Mouse (Mus musculus) c-Kit-positive CD71-positive TER-119-negative erythroid progenitor cells, embryonic 14.5 days (primary cell): Measurements from ENCODE around the gene Phykpl.
A peak's percentile ranks its signal among the peaks of the same experiment; 100 is the strongest.

Experiments
- DNase-seq: peaks from one replicate; pipeline ENCODE4 v3.0.0-alpha.2; 2013; ENCODE audit warnings: low read depth

Phykpl gene

DNA sequence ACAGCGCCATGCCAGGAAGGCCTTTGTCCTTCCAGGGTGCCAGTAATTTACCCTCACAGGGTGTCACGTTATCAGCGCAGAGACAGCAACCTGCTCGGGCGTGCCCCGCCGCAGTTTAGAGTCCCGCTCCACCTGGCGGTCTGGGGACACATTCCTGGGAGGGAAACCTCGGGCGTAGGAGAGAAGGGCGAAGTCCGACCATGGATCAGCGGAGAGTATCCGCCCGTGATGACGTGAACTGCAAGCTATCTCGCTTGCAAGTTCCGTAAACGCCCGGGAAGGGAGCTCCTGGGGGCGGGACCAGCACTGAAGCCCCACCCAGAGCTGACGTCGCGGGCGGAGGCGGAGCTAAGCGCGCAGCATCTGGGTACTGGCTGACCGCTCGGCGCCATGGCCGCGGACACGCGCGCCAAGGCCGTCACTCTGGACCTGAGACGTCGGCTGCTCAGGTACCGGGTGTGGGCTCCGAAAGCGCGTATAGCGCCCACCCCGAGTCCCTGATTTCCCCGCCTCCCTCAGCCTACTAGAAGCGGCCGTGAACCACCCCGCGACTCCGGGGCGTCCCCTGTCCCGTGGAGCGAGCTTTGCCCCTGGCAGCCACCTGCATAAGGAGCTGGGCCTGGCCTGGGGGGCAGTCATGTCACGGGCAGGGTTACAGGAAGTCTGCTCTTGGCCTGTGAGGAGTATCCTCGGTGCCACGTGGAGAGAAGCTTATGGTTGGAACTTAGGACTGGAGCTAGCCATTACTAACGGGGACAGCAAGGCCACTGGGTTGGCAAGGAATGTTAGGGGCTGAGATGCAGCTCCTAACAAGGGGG lies at the start of gene Phykpl:
Gene Phykpl (plus strand): TSS at position 327 of the 818 bp plus-strand sequence.
- peak; percentile 92 for DNase-seq

DNA sequence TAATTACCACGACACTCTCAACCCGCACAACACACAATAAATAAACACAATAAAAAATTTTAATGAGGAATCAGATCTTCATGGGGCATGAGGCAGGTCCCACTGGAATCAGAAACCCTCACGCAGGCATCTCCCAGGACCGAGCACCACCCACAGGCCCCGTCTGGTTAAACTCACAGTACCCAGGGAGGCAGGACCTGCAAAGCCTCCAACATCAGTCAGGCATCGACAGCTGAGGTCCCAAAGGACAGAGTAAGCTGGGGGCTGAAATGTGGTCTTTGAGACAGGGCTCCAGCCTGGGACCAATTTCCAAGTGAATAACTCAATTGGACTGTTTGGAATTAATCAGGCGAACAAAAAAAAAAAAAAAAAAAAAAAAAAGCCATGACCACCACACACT lies 46.2 kb upstream of the Phykpl start:
- DNase-seq, result no peak

DNA sequence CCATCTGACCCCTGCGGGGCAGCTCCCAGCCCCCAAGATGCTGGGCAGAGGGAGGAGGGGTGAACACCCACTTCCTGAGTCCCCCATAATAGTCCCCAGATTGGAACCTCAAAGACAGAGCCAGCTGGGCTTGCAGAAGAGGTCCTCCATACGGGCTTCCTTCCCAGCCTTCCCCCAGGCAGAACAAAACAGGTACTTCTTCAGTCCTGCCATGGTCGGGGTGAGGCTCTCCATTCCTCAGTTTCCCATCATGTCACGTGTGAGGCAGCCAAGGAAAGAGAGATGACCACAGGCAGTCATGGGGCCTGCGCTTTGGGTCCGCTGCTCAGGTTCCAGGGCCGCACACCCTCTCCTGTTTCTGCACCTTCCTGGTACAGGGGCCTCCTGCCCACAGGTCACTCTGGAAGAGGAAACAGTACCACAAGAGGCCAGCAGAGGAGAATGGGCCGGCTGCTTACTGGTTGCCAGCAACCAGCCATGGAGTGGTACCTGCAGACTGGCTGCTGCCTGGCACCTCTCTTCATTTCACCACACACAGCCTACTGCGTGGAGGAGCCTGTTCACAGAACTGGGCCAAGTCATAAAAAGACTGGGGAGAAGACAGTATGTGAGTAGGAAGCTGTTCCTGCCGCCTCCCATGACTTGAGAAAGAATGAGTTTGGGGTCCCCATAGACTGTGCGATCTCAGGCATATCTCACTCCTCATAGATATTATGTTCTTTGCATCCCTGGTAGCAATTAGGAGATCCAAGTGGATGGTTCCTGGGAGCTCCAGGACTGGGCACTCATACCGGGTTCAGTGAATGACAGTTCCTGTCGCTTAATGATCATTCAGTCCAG lies 45.4 kb upstream of the Phykpl start:
- no peak for DNase-seq

DNA sequence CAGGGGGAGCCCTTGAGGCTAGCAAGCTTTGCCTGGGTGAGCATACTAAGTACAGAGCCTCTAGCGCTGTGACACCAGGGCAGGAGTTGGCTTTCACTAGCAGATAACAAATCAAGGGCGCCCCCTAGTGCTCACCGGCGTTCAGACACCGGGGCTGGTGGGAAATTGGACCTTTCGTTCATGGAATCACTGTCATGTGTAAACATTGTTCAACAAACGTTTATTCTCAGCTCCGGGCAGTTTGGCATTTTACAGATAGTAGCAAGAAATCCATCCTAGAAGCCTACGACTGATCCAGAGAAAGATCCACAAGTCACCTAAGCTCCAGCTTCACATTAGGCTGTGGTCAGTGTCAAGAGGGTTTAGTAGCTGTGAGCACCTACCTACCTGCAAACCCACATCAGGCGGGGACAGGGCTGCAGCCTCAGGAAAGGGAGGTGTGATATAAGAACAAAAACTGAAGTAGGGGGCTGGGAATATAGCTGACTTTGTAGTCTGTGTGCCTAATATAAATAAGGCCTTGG lies 44.7 kb upstream of the Phykpl start:
- DNase-seq, result peak; percentile 93

DNA sequence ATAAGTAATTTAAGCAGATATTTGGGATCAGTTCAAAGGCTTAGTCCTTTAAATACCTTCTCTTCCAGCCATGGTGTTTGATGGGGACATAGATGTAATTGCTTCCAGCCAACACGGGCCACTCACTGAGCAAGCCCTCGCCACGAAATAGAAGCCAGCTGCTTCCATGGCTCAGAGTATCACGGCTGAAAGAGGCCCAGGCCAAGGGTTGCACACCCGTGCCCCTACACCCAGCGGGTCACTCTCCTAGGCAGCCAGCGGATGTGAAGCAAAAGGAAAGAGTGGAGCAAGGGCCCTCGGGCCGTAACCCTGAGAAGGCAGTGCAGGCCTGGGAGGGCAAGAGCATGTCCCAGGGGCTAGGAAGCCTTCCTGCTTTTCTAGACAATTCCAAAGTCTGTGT lies 42.1 kb upstream of the Phykpl start:
- DNase-seq, result no peak

DNA sequence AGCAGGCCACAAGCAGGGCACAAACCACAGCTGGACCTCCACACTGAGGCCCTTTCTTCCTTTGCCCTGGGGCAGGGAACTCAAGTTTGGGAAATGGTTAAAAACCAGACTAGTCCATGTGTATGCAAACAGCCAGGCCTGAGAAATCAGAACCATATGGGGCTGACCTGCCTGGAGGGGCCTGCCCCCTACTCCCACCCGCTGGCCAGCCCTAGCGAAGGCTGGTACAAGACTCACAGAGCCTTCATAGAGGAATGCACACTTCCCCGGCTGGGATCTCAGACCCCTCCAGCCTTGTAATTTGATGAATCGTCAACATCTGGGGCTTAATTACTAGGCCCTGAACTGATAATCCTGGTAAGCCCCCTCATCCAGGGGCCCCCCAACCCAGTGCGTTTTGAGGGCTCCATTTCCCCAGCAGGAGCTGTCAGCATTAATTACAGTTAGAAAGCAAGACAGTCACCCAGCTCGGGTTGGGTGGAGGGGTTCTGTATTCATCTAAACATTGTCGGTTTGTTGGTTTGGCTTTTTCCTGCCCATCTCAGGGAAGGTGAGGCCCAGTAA lies 41.0 kb upstream of the Phykpl start:
- DNase-seq, result no peak

DNA sequence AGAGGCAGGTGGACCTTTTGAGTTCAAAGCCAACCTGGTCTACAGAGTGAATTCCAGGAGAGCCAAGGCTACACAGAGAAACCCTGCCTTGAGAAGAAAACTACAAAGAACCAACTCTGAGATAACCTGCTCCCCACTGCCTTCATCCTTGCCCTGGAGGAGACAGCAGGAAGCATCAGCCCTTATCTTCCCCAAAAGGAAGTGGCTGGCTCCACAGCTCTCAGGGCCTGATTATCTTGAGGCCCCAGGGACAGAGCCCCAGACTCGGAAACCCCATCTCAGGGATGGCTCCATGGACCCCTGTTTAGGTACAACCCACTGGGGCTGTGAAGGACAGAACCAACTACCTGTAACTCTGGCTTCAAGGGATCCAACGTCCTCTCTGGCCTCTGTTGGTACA lies 40.1 kb upstream of the Phykpl start:
- no peak for DNase-seq

DNA sequence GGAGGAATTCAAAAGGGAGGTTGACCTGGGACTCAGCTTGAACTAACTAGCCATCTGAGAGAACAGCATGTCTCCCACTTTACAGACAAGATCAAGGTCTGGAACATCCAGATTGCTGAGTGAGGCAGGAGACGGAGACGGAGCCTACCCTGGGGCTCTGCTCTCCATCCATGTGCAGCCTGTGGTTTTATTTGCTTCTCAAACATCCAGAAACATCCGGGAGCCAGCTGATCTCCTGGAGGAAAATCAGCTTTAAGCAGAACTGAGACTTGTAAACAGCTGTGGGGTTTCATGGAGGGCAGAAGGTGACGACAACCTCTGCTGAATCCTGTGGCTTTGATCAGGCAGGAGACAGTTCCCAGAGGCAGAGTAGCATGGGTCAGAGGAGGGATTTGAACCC lies 38.7 kb upstream of the Phykpl start:
- no peak for DNase-seq

DNA sequence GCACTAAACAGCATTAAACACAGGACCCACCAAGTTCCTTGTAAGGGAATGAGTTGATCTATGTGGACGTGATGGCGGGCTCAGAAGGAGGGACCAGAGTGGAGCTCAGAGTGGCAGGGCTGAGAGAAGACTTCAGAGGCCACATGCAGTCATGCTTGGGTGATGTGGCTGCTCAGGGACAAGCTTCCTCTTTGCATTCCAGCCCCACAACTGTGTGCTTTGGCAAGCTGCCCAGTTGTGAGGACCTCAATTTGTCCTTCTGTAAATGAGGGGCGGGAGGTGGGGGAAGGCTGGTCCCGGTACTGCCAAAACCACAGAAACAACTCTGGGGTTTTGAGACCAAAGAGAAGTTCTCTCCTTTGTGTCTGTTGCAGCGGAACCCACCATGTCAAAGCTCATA lies 33.3 kb upstream of the Phykpl start:
- DNase-seq, result no peak

DNA sequence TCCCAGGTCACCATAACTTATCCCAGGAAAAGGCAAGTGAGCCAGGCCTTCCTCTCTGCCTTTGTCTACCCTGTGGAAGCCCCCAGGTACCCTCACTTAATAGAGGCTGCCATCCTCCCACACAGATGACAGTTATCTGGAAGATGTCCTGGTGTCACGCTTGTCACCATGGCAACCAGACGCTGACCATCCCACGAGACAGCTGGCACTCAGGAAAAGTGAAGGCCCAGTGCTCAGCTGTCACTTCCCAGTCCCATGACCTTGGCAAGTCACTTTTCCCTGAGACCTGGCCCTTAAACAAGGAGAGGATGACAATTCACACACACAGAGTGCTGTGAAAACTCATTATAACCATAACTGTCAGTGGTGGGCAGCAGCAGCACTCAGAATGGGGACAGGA lies 32.5 kb upstream of the Phykpl start:
- DNase-seq, result no peak

DNA sequence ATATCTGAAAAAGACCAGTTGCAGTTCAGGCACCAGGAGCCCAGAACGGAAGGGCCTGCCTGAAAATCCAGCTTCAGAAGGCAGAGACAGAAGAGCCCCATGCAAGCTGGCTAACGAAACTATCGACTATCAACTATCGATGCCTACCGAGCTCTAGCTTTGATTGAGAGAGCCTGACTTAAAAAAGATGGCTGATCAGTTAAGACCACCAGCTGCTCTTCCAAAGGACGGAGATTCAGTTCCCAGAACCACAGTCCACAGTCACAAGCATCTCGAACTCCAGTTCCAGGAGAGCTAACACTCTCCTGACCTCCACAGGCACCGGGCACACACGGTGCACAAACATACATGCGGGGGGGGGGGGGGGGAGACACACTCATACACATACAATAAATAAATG lies 30.0 kb upstream of the Phykpl start:
- DNase-seq, result no peak

DNA sequence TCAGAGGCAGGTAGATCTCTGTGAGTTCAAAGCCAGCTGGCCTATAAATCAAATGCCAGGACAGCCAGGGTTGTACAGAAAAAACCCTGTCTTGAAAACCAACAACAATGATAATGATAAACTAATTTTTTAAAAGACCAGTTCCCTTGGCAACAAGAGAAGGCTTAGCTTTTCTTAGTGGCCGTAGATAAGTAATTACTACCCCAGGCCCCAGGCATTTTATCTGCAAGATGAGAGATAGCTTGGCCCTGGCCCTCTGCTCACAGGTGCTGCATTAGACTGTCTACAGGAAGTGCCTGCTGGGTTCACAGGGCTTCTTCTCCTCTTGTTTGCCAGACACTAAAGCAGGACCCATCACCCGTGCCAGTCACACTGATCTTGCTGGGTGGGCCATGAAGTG lies 29.5 kb upstream of the Phykpl start:
- DNase-seq, result no peak

DNA sequence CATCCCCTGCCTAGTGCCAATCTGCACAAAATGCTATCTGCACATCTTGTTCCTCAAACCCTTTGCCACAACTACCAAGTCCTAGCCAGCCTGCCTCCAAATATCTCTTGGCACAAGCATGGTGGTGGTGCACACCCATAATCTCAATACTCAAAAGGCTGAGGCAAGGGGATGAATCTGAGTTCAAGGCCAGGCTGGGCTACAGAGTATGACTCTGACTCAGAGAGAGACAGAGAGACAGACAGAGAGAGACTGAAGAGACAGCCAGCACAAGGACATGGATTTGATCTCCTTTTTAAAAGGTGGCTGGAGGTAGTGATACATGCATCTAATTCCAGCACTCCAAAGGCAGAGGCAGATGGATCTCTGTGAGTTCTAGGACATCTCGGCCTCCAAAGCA lies 21.3 kb upstream of the Phykpl start:
- DNase-seq, result no peak

DNA sequence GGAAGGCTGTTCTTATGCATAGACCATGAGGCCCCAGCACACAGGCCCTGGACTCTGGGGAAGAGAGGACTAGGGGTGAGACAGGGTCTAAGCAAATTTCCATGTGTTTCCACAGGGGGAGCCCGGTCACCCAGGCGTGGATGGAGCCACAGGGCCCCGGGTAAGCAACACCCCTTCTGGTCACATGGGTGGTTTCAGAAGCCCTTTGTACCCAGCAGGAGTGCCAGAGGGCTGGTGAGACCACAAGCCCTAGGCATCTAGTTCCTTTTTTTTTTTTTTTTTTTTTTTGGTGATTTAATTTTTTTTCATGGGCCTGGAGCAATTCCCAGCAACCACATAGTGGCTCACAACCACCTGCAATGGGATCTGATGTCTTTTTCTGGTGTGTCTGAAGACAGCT lies 19.5 kb upstream of the Phykpl start:
- no peak for DNase-seq

DNA sequence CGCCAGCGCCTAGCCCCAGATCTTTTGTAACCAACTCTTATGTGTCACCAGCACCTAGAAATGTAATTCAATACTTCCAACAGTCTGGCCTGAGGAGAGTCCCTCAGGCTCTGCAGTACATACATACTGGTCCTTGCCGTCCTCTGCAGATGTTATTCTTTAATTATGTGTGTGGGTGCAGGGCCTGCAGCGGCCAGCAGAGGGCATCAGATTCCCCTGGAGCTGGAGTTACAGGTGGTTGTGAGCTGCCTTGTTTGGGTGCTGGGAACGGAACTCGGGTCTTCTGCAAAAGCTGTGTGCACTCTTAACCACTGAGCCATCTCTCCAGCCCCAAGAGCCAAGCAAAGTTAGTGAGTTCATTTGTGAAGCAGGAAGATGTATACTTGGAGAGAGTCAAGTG lies 18.6 kb upstream of the Phykpl start:
- no peak for DNase-seq

DNA sequence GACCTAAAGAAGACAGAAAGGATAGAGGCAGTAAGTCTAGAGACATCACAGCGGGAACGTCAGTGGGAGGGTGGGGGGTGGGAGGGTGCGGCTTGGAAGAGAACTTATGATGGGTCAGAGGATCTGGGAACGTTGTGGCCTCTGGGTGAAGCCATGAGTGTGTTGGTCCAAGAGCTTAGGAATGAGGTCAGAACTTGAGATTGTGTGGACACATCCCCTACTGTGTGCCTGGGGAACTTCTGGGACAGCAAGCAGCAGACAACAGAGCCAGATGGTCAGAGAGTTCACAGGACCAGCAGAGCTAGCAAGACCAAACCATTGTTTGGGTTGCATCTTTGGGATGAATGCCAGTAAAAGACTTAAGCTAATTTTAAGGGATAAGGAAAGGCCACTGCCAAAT lies 15.8 kb upstream of the Phykpl start:
- no peak for DNase-seq

DNA sequence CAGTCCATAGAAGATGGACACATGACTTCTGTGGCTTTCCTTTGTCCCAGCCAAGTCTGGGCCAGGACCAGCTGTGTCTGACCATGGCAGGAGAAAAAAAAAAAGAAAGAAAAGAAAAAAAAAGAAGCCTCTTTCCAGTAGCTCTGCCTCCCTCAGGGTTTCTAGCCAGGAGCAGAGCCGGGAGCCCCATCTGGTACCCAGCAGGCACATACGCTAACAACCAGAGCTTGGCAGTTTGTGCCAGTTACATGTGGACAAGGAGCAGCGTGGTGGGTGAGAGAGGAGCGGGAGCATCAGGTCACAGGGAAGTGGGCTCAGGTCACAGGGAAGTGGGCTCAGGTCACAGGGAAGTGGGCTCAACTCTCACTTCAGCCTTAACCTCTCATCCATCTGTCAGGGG lies 8.1 kb upstream of the Phykpl start:
- DNase-seq, result no peak

DNA sequence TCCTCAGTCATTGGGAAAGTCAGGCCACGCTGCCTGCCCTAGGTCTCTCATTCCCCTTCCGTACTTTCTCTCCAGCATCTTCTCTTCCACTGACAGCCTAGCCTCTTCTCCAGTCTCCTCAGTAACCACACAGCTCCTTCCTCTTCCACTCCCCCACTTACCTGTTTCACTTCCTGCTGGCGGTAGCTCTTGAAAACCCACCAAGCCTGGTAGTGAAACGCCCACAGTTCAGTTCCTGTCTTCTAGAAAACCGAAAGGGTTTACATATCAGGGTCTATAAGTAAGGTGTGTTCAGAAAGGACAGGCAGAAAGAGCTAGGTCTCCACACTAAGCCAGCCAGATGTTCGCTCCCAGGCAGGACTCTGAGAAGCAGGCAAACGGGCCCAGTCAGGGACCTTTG lies 7.0 kb upstream of the Phykpl start:
- no peak for DNase-seq

DNA sequence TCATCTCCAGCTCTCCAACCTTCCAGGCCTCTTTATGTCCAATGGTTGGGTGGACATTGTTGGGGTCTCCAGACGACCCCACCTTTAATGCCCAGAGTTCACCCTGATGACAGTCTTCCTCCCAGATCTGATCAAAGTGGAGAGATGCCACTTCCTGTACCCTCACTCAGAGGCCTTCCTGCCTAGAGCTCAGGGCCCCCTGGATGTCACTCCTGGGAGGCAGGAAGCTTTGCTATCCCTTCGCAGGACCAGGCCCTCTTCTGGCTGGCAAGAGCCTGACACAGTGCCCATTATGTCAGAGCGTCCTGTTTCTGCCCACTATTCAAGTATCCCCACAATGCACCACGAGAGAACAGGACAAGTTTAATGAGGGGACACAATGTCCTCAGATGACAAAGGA lies 5.5 kb upstream of the Phykpl start:
- no peak for DNase-seq

DNA sequence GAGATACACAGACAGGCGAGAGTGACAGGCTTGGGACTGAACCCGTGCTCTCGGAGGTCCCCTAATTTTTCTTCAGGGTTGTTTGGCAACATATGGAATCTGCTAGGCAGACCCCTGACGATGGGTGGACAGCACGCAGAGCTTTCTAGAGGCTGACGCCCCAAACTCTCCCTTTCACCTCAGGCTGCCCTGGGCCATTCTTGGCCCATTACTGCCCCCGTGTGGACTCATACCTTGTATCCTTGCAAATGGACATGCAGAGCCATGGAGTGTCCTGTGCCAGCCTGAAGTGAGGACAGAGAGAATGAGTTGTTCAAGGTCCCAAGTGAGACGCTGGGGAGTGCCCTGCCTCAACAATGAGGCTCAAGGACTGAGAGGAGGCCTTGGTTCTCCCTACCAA lies 1.8 kb upstream of the Phykpl start:
- peak; percentile 67 for DNase-seq

DNA sequence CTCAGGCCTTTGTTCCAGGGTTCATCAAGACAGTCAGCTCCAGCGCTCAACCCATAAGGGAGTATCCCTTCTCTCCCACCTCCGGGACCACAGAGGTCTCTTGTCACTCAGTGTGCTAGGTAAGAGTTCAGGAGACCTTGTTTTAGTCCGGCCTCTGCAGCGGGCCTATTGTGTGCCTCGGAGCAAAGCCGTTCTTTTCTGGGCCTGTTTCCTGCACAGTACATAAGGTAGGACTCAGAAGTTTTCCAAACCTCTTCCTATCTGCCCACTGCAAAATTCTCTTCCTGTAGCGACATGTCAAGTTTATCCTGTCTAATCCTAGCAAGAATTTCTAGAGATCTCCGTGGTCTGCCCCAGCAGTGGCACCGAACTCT lies 513 bp upstream of the Phykpl start:
- no peak for DNase-seq

DNA sequence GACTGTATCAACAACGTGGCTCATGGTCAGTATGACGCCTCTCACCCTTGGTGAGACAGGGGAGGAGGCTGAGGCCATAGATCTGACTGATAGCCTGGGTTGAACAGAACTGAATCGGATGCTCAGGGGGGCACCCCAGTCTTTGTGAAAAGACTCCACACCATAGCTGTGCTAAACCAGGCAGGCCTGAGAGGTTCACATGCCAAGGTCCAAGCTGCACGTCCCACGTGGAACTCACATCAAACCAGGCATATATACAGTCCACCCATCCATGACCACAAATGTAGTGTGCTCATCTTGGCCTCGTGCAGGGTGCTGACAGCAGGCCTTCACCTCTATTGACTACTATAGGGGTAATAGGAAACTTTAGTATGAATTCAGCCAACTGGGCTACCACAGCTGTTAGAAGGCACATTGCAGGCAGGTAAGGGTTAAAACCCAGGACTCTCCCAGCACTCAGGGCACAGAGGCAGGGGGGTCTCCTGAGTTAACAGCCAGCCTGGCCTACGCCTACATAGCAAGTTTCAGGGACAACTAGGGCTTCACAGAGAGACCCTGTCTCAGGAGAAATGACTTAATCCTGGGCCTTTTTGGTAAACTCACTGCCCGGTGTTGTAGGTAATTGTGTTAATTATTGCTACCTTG lies 1.2 kb downstream of the Phykpl start:
- DNase-seq, result no peak

DNA sequence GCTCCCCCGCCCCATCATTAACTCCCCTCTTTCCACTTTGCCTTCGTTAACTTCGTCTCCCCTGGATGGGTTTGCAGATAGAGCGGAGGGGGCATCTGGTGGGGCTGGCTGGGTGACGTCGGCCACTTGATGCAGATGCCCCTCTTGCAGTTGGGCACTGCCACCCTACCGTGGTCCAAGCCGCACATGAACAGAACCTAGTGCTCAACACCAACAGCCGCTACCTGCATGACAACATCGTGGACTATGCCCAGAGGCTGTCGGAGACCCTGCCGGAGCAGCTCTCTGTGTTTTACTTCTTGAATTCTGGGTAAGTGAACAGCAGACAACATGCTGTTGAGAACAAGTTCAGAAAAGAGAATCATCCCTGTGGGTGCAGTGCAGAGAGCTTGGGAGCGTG lies 1.9 kb downstream of the Phykpl start:
- DNase-seq, result no peak
